Mouse (Mus musculus) 416B (cell line): Measurements from ENCODE around the gene Blm.
A peak's percentile ranks its signal among the peaks of the same experiment; 100 is the strongest.
"Not testable (repeated sequence)": the region's sequence is repeated elsewhere in the genome, so short reads cannot be mapped to it uniquely, and the experiment has no call there.

Experiments
- DNase-seq: peaks from one replicate; pipeline ENCODE4 v3.0.0; 2011; ENCODE audit warnings: low read depth

The Blm gene

DNA sequence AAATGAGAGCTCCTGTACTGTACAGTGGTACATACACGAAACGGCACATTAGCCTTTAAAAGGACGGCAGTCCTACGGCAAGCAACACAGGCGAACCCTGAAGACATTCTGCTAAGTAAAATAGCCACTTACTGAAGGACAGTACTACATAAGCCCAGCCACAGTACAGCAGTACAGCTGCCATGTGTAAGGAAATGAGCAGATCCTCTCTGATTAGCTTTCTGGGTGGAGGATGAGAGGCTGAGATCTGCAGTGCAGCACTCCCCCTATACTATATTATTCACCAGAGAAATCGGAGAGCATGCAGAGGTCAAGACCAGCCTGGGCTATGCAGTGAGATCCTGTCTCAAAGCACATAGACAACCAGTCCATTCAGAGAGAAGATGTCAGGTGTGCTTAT, 3.8 kb downstream of the Blm start:
- peak; percentile 68 for DNase-seq

DNA sequence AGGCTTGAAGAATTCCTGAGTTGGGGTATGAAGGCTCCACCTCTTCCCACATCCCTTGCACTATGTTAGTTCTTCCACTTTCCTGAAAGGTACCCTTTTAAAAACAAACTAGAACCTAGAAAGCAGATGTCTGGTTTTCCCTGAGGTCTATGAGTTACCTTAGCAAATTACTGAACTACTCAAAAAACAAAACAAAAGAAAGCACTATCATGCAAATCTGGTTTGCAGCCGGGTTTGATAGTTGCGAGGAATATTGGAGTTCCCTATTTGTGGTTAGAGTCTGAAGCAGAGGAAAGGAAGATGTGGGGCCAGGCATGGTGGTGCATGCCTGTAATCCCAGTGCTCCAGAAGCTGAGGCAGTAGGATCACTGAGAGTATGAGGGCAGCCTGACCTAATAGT, 4.3 kb downstream of the Blm start:
- peak; percentile 81 for DNase-seq

DNA sequence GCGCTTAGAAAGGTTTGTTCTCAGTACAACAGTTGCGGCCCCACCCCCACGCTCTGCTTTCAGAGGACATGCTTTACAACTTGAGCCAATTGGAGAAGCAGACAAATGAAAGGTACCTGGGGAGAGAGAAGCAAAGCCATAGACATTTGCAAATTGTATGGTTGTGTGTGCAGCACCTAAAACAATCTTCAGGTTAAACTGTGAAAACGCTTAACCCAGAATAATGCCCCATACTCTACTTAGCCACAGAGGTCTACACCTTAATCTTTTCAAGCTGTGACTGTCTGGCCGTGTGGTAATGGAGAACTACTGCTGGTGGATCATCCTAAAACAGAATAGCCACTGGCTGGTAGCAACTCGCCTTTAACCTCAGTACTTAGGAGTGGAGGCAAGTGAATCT, 8.2 kb downstream of the Blm start:
- DNase-seq: no peak

DNA sequence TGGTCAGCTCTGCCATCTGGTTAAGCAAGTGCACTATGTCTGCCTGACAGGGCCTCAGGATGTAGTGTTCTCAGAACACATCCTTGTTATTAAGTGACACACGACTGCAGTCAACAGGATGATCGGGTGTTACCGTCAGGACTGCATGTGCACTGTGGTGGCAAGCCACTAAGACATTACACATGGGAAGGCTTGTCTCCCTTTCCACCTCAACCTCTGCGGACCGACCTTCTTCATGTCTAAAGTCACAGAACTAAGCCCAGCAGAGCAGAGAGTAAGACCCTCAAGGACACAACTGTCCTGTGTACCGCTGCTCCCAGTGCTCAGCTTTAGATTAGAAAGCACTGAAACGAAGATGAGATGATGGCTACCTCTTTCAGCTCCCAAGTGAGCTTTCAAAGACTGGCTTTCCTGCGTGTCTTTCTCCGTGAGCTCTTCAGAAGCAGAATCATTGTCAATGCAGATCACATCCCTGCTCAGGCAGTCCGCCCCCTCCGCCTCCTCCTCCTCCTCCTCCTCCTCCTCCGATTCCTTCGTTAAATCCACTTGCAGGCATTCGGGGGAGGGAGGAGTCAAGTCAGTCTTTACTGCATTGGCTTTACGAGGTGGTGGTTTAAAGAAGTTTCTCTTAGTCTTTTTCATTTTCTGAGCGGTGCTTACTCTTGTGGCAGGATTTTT, 22.4 kb downstream of the Blm start:
- DNase-seq: peak; percentile 38

DNA sequence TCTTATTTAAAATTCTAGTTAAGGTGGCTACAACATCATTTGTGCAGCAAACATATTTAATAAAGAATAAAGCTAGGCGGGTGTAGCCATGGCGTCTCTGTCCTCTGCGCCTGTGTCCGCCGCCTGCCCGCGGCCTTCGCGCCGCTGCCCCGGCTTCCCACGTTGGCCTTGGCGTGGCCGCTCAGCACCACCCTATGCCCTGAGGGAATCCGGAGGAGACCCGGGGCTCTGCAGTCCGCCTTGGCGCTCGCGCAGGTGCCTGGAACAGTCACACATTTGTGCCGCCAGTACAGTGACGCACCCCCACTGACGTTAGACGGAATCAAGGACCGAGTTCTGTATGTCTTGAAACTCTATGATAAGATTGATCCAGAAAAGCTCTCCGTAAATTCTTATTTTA, 27.2 kb downstream of the Blm start:
- DNase-seq: not testable (repeated sequence)

DNA sequence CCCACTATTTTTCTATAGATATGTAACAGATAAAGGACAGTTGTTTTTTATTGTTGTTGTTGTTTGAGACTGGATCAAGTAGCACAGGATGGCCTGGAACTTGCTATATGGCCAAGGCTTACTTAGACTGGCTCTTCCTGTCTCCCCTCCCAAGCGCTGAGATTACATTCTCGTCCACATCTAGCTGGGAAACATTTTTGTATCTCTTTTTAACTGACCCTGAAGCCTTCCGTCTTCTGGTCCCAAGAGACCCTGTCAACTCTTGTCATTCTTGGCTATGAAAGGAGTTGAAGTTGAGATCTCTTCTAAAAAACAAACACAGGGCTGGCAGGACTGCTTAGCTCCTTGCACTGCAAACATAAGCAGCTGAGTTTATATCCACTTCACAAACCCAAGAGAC, 28.9 kb downstream of the Blm start:
- no peak for DNase-seq

DNA sequence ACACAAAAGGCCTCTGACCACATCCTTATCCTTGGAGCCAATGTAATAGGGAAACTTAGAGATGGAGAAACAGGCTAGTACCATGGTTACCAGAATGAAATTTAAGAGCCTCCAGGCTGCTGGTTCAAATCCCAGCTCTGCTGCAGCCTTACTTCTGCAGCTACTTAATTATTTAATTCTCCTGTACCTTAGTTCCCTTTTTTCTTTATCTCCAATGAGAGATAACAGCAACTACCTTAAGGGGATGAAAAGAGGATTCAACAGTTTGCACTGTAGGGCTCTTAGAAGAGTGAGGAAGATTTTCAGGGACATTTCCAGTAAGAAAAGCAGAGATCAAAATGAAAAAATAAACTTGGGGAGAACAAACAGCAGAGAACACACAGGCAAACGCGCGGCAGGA, 30.0 kb downstream of the Blm start:
- DNase-seq: peak; percentile 37

DNA sequence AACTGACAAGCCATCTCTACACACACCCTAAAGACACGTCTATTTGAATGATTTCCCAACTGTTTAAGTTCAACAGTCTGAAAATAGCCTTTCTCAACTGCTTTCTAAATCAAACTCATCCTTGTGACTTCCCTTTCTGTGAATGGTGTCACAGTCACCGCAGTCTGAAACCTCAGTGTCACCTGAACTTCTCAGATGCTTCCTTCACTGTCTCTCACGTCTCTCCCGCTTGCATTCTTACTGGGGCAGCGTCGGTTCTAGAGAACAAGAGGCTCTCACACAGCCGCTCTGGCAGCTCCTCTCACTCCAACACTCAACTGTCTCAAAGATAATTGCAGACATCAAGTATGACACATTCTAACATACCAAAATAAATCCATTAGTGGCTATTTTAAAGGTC, 33.9 kb downstream of the Blm start:
- DNase-seq: peak; percentile 74

DNA sequence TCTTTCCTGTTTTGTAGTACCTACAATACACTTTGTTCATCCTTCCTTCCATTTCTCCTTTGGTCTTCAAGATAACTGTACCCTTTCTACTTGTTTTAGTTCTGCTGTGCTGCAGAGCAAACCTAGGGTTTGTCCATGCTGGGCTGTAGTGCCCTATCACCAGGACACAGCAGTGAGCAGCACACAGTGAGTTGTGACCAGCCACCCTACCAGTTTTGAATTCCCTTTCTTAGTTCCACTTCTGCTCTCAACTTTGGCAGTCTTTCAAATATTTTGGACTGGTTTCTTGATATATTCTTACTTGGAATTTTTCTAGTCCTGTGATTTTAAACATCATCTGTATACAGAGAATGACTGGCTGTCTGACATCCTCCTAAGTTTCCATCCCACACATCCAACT, 34.8 kb downstream of the Blm start:
- peak; percentile 18 for DNase-seq

DNA sequence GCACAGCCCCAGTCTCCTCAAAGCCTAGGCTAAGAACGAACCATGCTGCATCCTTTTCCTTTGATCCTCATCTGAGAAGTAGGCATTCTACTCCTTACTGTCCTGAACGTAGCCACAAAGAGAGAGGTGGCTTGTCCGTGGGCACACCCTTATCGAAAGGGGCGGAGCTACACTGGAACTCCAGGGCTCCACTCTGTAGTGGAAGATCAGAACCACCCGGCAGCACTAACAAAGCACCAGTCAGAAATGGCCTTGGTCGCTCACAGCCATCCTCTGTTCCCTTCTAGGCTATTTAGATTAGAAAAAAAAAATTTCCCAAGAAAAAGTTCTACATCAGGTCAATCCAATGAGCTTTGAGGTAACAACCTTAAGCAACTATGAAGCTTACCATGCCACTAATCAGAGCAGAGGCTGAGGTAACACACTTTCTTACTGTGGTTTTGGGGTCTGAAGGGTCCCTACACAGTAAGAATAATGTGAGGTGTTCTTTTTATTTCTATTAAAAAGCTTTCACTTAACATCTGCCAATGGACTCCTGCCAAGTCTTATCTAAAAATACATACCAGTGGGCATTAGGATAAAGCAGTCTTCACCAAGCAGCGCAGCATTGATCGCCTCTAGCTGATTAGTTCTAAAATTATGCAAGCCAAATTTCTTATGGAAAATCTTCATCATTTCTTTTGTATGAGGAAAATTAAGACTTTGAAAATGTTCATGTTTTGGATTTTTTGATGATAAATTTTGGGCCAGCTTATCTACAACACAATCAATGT, 35.5 kb downstream of the Blm start:
- peak; percentile 45 for DNase-seq

DNA sequence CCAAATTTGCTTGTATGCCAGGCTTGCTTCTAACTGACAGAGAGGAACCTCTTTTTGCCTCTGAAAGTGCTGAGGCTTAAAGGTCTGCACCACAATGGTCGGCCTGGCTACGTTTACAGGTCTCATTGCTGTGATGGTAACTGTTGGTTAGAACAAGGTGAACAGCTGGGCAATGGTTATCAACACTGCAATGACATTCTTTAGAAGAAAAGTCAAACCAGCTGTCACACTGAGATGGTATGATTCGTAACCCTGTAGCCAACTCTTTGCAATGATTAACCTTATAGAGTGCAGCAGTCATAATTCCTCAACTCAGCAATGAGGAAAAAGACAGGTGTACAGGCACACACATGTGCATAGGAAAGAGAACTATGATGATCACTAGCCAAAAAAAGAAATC, 38.3 kb downstream of the Blm start:
- DNase-seq: no peak

DNA sequence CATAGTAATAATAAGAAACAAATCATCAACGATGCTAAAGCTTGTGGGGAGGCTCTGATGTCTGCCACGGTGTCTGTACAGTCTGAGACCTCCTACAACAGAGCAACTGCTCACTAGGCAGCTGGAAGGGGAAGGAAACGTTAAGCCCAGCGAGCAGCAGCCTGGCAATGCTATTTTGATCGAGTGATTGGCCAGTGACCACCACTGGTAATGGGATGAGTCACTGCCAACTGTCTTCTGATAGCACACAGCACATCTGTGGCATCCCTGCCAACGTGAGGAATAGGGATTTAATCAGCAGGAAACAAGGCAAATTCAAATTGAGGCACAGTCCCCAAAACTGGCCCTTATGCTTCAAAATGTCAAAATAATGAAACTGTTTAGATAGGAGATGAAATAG, 39.7 kb downstream of the Blm start:
- peak; percentile 99 for DNase-seq

DNA sequence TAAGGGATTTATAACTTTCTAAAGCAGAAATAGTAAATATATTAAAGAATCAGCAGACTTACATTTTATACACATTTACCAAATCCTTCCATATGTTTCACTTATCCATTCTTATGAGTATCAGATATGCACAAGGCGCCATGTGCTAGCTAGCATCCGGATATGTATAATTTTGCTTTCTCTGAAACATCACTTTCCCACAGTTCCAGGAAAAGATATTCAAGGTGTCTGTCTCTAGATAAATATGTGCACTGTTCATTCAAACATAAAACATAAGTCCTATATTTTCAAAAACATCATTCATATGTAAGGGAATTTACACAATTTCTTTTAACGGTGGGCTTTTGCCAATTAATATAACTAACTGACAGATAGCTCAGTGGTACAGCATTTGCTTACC, 42.9 kb downstream of the Blm start:
- DNase-seq: no peak

DNA sequence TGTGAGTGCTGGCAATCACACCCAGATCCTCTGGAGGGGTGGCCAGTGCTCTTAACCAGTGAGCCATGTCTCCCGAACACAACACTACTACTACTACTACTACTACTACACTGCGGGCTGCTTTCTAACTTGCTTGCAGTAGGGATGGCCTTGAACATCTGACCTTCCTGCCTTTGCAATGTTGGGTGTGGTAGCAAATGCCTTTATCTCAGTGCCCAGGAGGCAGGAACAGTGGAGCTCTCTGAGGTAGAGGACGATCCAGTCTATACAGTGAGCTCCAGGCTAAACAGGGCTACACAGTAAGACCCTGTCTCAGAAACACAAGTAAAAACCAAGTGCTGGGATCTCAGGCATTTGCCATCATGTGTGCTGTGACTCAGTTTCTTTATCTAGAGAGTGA, 43.8 kb downstream of the Blm start:
- peak; percentile 57 for DNase-seq

DNA sequence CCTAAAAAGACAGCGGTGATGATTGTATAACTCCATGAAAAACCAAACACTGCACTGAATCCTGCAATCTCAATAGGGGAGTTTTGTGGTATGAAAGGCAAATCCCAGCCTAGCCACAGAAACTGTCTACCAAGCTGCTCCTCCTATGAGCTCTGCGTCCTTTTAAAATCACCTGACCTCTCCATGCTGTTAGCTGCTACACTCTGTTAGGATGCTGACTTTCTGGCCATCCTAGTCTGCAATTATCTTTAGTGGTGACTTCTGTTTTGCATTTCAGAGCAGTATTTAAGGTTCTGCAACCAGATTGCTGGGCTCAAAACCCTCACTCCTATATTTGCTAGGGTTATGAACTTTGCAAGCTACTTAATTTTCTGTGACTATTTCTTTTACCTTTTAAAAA, 44.6 kb downstream of the Blm start:
- DNase-seq: no peak

DNA sequence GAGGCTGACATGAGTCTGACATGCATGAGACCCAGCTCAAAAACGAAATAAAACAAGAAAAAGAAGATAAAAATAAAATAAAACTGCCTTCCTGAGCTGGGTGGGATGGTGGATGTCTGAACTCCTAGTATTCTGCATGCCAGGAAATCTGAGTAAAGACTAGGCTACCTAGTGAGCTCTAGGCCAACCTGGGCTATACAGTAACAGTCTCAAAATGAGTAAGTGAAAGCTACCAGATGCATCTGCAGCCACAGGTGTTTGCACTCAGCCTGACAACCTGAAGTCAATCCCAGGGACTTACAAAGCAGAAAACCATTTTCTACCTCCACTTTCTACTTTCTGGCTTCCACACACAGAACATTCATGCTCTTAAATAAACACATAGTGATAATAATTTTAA, 45.5 kb downstream of the Blm start:
- DNase-seq: no peak

DNA sequence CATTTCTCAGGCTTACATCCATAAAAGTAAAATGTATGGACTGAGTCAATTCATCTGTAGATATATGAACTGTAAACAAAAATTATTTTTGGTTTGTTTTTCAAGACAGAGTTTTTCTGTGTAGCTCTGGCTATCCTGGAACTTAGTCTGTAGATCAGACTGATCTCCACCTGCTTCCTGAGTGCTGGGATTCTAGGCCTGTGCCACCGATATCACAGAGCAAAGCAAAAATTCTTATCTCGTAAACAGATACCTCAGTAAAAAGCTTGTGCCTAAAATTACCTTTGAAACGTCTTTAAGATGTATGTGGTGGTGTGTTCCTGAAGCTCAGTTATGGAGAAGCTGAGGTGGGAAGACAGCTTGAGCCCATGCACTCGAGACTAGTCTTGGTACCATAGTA, 47.7 kb downstream of the Blm start:
- DNase-seq: peak; percentile 28

DNA sequence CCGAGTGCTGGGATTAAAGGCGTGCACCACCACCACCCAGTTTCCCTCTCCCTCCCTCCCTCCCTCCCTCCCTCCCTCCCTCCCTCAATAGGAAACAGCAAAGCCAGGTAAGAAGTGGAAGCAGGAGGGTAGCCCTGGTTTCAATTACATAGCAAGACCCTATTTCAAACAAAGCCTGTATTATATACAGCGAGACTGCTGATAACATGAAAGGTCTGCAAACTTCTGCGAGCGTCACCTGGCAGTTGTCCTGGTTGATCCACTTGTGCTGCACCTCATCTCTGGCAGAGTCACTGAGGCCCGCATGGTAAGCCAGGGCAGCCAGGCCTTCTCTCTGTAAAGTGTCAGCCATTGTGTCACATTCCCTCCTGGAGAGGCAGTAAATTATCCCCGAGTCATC, 54.8 kb downstream of the Blm start:
- DNase-seq: no peak

DNA sequence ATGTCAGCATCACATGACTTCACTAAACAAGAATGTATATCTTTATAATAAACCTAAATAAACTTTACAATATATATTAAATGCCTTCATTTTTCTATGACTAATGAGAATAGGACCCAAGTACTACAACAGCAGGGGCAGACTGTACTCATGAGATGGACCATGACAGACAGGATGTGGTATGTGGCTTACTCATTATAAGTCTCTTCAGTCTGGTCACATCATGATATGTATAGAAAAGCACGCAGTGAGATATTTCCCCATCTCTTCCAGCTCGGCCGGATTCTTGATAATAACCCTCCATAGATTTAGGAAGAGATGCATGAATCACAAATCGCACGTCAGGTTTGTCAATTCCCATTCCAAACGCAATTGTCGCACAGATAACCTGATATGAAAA, 61.1 kb downstream of the Blm start:
- peak; percentile 90 for DNase-seq

DNA sequence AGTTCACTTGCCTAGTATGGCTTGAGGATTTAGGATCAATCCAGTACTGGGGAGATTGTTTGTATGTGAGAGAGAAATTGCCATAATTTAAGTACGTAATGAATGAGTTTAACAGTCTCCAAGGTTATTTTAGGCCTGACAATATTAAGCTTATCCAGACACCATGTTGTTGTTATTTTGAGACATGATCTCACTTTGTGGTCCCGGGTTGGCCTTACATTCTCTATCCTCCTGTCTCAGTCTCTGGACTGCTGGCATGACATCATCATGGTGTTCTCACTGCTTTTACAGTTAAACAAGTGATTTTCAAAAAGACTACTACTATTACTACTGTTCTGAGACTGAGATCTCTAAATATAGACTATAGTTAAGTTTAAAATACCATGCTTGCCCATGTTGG, 66.1 kb downstream of the Blm start:
- DNase-seq: no peak

DNA sequence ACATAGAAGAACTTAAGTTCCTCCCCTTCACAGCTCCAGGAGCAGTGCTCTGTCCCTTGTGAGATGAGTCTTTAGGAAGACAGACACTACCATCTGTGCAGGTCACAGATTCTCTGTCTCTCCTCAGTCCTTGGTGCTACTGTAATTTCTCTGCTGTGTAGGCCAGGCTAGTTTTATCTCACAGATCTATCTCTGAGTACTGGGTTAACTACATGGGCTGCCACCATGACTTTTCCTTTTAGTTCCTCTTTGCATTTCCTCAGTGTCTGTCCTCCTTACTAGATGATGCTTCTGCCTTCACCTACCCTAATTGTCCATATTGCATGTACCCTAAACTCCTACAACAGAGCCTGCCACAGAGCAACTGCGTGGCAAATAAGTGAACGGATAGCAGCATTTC, 67.6 kb downstream of the Blm start:
- DNase-seq: peak; percentile 57

DNA sequence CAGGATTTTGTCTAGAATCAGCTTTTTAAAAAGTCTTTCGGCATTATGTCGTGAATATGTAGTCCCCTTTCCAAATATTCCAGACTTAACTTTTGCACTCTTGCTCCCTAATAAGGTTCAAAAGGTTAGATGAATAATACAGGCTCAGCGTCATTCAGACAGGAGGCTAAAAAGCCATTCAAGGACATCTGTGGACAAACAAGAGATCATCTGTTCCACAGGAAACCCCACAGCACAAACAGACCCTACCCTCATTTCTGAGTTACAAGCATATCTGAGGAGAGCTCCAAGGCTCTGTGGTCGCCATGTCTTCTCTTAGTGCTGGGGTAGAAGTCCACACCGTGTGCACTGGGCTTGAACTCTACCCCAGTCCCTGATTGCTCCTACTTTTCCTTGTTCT, 70.1 kb downstream of the Blm start:
- peak; percentile 40 for DNase-seq

DNA sequence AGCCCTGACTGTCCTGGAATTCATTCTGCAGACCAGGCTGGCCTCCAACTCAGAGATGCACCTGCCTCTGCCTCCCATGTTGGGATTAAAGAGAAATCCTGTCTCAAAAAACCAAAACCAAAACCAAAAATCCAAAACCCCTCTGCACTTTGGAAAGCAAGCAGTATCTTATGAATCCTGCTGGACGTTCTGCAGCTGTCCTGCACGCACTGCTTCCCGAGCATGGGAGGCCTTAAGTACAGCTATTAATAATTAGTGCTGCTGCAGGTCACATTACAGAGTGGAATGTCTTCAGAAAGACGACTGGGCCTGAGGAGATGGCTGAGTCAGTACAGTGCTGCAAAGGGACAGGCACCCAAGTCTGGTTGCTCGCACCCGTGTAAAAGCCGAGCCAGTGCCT, 73.0 kb downstream of the Blm start:
- DNase-seq: no peak

DNA sequence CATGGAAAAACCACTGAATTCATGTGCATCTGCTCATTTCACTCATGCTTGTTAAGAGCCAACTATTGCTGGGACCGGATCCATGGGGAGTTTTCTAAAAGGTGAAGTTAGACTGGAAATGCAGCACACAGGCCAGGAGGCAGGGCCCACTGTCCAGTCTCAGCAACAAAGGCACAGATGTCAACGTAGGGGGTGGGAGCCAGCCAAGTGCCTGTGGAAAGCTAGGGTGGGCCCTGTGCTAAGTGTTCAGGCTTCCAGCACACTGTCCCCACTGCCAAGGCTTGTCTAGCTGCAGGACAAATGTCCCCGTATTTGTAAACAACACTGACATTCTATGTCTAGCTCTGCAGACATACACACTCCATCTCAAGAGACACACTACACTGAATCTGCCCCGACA, 74.0 kb downstream of the Blm start:
- no peak for DNase-seq
